Mouse (Mus musculus) ES-Bruce4 (cell line): ENCODE data around the gene Vps8. TPM values are rescaled to one million over a fixed set of nuclear protein-coding genes. Genes with fewer than 3 reads are reported as not detected.

Experiments
- H3K27ac ChIP-seq: 2 replicates; pipeline ENCODE4 v1.5.1; 2012; ENCODE audit warnings: low read length, inconsistent platforms; ENCODE audit not compliant: insufficient read depth
- H3K27me3 ChIP-seq: 2 replicates; pipeline ENCODE4 v1.6.1; 2012; ENCODE audit warnings: mild to moderate bottlenecking, low read length, inconsistent platforms; ENCODE audit not compliant: control insufficient read depth, poor library complexity, insufficient read depth, severe bottlenecking
- H3K36me3 ChIP-seq: 2 replicates; pipeline ENCODE4 v1.6.1; 2012; ENCODE audit warnings: inconsistent platforms, mild to moderate bottlenecking, low read length, moderate library complexity; ENCODE audit not compliant: control insufficient read depth, poor library complexity, insufficient read depth, severe bottlenecking
- H3K4me1 ChIP-seq: one replicate; pipeline ENCODE4 v1.8.1; 2011; ENCODE audit warnings: low read length; ENCODE audit not compliant: control insufficient read depth, insufficient read depth
- H3K4me3 ChIP-seq: 2 replicates; pipeline ENCODE4 v1.5.1; 2011; ENCODE audit warnings: low read depth, mild to moderate bottlenecking, low read length
- H3K9ac ChIP-seq: 2 replicates; pipeline ENCODE4 v1.6.1; 2012; ENCODE audit warnings: low read depth, mild to moderate bottlenecking, inconsistent platforms; ENCODE audit not compliant: poor library complexity, severe bottlenecking
- H3K9me3 ChIP-seq: replicated peaks from 2 replicates; pipeline ENCODE4 v1.6.1; 2012; ENCODE audit warnings: mild to moderate bottlenecking, low read length, inconsistent platforms; ENCODE audit not compliant: control insufficient read depth, poor library complexity, insufficient read depth, severe bottlenecking
- CTCF ChIP-seq: IDR thresholded peaks from one replicate; pipeline ENCODE4 v1.8.1; 2011; ENCODE audit warnings: low read depth, low read length
- EP300 ChIP-seq: IDR thresholded peaks from 2 replicates; pipeline ENCODE4 v1.6.1; 2011; ENCODE audit warnings: low read depth, low read length; ENCODE audit not compliant: insufficient read depth
- POLR2A ChIP-seq: IDR thresholded peaks from one replicate; pipeline ENCODE4 v1.8.1; 2011; ENCODE audit warnings: low read length; ENCODE audit not compliant: insufficient read depth
- polyA plus RNA-seq: library from polyadenylated mRNA; stranded (reverse); fragments of >200 nt; gene quantifications from 2 replicates; pipeline ENCODE4 v1.2.4, GENCODE M21; 2011; ENCODE audit warnings: low read depth; ENCODE audit not compliant: missing spikeins, insufficient read depth, insufficient read length

Vps8 gene
- polyA plus RNA-seq, 1 experiment, result 25.4 TPM

DNA sequence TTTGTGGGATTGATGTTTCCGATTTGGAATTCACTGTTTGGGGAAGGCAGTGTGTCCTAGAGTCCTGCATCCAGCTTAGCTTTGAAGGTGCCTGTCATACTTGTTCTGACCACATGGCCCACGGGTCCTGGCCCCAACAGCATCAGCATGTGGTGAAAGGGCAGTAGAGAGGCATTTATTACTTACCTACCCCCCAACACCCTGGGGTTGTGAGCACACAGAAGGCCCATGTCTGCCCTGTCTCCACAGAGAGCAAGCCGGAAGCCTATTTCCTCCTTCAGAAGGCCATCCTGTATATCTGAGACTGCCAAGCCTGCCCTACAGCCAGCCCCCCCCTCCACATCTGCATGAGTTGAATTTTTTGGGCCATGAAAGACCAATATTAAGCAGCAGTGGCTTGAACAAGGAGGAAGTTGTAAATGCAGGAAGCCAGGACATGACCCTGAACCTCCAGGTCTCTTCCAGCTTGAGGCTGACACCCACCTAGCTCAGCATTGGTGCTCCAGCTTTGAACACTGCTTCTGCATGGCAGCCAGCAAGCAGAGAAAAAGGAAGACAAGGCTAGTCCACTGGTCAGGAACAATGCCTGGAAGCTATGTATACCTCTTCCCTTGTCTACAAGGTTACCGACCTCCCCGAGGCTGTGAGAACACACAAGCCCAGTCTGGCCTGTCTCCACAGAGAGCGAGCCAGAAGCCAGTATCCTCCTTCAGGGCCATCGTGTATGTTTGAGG, 218.0 kb downstream of the Vps8 start:
- H3K27me3 ChIP-seq, result no peaks in the 10 kb centered on the region
- H3K36me3 ChIP-seq, result no peaks in the 10 kb centered on the region
- H3K4me1 ChIP-seq, result no peaks in the 10 kb centered on the region
- TF ChIP-seq CTCF (no peak), POLR2A (no peak), EP300 (no peak)
- H3K9ac ChIP-seq, result no peak overlapping the region
- no peak overlapping the region for H3K4me3 ChIP-seq
- H3K9me3 ChIP-seq, result no peaks in the 10 kb centered on the region
- no peak overlapping the region for H3K27ac ChIP-seq

DNA sequence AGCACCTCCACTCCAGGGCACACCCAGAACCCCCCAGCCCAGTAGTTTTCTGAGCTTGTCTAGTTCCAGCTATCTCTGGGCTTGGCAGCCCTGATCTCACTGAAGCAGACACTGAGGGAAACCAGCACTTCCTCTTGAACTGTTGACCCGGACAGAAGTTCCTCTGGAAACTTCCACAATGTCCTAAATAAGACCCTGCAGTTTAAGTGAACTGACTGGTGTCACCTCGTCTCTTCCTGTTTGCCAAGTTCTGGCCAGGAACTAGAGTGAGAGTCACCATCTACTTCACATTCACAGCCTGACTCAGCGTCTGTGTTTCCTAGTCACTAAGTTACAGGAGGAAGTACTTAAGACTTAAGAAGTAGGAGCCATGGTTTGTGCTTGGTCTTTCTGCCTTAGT, 219.0 kb downstream of the Vps8 start:
- no peaks in the 10 kb centered on the region for H3K36me3 ChIP-seq
- no peaks in the 10 kb centered on the region for H3K9me3 ChIP-seq
- H3K4me1 ChIP-seq, result no peaks in the 10 kb centered on the region
- no peak overlapping the region for H3K4me3 ChIP-seq
- no peak overlapping the region for H3K9ac ChIP-seq
- no peaks in the 10 kb centered on the region for H3K27me3 ChIP-seq
- TF ChIP-seq EP300, result no peak
- no peak overlapping the region for H3K27ac ChIP-seq

DNA sequence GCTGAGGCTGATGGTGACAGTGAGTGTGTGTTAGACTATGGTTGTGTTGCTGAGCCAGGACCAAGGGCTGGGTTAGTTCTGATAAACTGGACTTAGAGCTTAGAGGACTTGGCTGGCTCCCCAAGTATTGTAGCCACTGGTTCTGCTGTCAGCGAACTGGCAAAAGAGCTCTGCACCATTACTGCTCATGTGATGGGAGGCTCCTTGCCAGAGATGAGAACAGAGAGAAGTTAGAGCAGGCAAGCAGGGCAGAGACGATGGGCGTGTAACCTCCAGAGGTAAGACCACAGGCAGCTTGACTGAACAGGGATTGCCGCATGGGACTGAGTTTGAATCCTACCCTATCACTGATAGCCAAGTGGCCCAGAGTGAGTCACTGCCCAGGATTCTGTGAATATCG, 220.0 kb downstream of the Vps8 start:
- Histone ChIP-seq H3K36me3 (no peaks in the 10 kb centered on the region), H3K9me3 (no peaks in the 10 kb centered on the region), H3K4me1 (no peaks in the 10 kb centered on the region), H3K27me3 (no peaks in the 10 kb centered on the region), H3K9ac (no peak overlapping the region), H3K4me3 (no peak overlapping the region), H3K27ac (no peak overlapping the region)
- TF ChIP-seq EP300, result no peak
- TF ChIP-seq CTCF, result no peak
- no peak for TF ChIP-seq POLR2A

DNA sequence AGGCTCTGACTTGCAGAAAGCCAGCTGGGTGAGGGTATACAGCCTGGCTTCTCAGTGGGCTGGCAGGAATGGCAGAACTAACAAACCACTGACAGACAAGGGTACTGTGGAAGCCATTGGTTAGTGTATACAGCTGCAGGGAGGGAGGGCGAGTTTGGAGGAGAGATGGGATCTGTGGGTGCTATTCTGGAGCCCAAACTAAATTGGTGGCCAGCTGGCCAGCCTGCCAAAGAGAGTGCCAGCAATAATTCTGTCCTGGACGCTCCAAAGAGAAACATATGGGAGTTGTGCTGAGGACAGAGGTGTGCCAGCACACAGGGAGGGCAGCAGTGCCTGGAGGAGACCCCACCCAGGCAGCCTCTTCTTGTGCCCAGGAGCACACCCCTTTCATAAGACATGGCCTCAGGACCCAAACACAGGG, 220.7 kb downstream of the Vps8 start:
- no peak overlapping the region for H3K27ac ChIP-seq
- no peaks in the 10 kb centered on the region for H3K36me3 ChIP-seq
- H3K27me3 ChIP-seq, result no peaks in the 10 kb centered on the region
- H3K9ac ChIP-seq, result no peak overlapping the region
- no peaks in the 10 kb centered on the region for H3K9me3 ChIP-seq
- no peaks in the 10 kb centered on the region for H3K4me1 ChIP-seq
- H3K4me3 ChIP-seq, result no peak overlapping the region
- no peak for TF ChIP-seq CTCF
- no peak for TF ChIP-seq POLR2A
- TF ChIP-seq EP300, result no peak

DNA sequence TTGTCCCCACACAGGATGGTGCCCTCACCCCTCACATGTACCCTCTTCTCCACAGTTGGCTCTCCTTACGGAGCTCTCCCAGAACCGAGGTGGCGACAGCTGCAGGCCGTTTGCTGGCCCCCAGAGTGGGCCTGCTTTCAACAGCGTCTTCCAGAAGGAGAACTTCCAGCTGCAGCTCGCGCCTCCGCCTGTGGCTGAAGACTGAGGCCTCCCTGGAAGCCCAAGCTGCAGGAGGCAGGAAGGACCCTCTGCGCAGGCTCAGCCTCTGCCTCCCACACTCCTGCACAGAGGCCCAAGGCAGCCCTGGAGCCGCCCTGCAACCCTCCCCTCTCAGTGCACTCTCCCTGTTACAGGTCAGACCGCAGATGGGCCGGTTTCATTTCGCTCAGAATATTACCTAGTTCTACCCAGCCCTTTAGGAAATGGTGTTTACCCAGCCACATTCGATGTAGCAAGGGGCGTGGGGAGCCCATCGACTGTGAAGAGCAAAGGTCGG, 221.2 kb downstream of the Vps8 start:
- Histone ChIP-seq H3K4me3 (no peak overlapping the region), H3K27me3 (no peaks in the 10 kb centered on the region), H3K4me1 (no peaks in the 10 kb centered on the region), H3K9ac (no peak overlapping the region), H3K36me3 (no peaks in the 10 kb centered on the region), H3K9me3 (no peaks in the 10 kb centered on the region), H3K27ac (no peak overlapping the region)
- TF ChIP-seq CTCF (no peak), EP300 (no peak), POLR2A (no peak)

DNA sequence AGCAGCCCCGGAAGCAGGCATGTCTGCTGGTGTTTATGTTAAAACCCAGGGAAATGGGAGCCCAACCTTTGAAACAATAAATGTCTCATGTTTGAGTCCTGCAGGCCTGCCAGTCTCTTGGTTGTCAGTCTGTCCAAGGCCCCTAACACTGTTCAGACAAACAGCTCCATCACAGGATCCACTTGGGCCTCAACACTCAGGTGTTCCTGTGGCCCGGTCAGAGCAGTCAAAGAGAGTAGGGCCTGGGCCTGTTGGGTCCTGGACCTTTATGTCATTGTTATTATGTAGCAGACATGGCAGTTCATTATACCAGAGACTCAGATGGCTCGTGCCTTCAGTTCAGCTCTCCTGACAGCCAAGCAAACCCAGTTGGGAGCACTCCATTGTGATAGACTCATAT, 221.7 kb downstream of the Vps8 start:
- no peak overlapping the region for H3K4me3 ChIP-seq
- H3K27ac ChIP-seq, result no peak overlapping the region
- no peak for TF ChIP-seq POLR2A
- no peak for TF ChIP-seq EP300
- no peak for TF ChIP-seq CTCF
- H3K4me1 ChIP-seq, result no peaks in the 10 kb centered on the region
- no peaks in the 10 kb centered on the region for H3K27me3 ChIP-seq
- no peaks in the 10 kb centered on the region for H3K9me3 ChIP-seq
- H3K9ac ChIP-seq, result no peak overlapping the region
- H3K36me3 ChIP-seq, result no peaks in the 10 kb centered on the region
